Mouse (Mus musculus) MEL-GATA-1-ER (cell line): ENCODE results near the gene Nuak1.

Experiments
- DNase-seq: peaks from one replicate; pipeline ENCODE4 v3.0.0-alpha.2; 2012; ENCODE audit warnings: low read depth; ENCODE audit errors: extremely low read depth

Nuak1 gene

DNA sequence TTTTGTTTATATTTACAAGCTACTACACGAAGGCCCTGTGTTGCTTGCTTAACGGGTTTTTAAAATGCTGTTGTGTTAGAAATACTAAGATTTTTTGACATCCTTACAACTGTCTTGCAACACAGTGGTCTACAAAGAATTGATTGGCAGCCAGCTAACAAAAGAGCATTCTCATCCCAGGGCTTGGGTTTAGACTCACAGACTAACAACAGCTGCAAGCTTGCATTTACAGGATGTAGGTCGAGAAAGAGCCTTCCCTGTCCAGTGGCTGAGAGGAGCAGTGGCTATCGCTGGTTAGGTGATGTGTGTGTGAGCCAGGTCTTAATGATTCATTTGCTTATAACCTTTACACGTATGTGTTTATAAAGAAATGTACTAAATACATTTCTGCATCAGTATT lies 94.7 kb downstream of the Nuak1 start:
- no peak for DNase-seq

DNA sequence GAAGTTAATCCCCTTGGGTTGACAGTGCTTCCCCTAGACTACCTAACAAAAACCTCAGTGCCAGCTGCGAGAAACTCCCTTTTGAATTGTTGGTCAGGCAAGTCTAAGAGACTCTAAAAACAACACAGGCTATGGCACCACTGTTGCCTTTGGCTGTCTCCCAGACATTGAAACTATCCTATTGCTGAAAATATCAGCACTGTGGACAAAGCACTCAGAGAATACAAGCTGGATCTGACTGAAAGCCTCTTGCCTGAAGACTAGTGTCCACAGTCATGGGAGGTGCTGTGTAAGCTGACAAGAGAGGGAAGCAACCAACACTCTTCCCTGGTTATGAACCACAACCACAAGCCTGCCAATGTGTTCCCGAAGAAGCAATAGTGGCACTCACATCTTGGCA lies 96.9 kb downstream of the Nuak1 start:
- DNase-seq = no peak

DNA sequence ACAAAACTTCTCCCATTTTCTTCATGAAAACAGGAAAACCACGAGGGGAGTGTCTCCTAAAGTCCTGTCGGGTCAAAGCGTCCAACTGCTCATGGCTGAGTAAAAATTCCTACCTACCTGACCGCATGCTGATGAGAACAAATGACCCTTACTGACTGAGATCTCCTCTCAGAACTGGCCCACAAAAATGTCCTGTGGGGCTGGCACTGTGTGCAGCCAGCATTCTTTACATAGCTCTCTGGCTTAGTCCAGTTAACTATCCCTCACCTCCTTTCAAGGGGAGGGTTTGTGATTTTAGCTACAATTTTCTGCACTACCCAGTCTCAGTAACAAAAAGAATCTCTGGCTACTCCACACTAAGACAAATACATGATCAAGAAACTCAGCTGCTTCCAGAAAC lies 100.9 kb downstream of the Nuak1 start:
- no peak for DNase-seq

DNA sequence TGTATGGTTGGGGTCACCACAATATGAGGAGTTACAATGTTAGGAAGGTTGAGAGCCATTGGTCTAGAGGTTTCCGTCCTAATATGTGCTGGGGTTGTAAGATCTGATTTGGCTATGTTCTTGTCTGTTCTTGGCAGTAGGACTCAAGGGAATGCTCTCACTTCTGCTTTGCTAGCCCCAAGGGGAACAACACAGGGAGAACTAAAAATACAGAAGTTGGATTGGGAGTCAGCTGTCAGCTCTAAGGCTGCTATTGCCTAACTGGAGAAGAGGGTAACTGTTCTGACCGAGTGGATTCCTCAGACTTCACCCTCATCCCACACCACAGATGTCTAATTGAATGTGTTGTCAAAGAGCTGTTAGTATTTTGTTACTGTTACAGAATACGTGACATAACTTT lies 101.6 kb downstream of the Nuak1 start:
- no peak for DNase-seq

DNA sequence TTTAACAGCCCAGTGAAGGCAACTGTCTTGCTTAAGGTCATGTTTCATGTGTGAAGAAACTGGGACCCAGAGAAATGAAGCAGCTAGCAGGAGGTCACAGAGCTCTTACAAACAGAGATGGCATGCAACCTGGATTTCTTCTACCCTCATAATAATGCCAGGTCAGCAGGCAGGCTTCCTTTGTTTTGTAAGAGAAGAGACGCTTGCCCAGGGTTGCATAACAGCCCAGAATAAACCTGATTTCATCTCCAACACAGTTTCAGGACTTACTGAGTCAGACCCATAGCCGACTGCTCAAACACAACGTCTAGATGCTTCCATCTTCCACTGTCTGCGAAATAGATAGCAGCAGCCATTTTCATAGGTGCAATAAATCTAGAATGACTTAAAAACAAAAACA lies 105.0 kb downstream of the Nuak1 start:
- DNase-seq = no peak

DNA sequence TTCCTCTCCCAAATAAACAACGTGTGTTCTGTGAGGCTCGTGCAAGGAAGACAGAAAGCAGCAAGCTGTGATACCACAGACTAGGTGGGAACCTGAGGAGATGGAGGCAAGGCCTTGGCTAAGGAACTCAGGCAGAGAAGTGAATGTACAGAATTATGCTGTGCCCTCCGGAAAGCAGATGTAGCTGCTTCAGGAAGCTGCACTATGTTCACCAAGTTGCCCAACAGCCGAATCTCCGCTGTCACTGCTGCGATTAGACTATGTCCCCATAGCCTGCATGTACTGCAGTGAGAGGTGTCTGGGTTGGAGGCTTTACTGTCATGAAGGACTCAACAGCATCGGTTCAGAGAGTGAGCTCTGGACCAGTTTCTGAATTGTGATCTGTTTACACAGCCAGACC lies 110.6 kb downstream of the Nuak1 start:
- DNase-seq = no peak

DNA sequence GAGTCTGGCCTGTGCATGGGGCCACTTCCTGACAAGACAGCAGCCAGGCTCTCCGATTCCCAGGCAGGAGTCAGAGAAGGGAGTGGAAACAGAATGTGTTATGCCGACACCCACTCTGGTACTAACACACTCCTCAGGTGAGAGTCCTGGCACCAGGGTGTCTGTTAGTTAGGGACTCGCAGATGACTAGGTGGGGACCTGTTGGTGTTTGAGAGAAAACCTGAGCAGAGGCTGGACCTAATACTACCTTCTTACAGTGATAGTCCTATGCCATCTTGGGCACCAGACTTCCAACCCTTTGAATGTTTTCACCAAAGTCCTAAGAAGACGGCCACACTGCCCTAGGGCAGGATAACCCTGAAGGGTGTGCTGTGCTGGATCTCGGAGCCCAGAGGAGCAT lies 111.1 kb downstream of the Nuak1 start:
- no peak for DNase-seq

DNA sequence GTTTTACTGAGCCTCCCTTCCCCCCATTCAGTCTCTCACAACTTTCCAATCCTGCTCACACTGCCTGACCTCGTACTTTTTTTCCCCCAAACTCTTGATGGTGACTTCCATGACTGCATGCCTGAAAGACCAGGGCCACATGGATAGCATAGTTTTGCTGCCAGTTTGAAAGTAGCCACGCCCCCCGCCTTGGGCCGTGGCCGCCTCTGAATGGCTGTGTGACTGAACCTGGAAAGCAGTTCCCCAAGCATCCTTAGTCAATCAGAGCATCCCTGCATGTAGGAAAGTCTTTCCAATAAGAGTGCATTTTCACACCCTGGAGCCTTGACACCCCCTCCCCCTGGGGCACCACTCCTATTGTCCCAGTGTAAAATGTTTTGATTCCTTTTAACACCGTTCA lies 116.4 kb downstream of the Nuak1 start:
- no peak for DNase-seq
